Mouse (Mus musculus): ENCODE measurements around the gene Fam192a. TPM values are rescaled to one million over a fixed set of nuclear protein-coding genes. Genes with fewer than 3 reads are reported as not detected.

Fam192a gene
- polyA plus RNA-seq, 1 experiment from 2014 or later, result 75.2 TPM

GRCm38 (mm10) chr8:94524554-94524953 lies 77.2 kb downstream of the Fam192a start:
- WGBS, result 89% methylated on average over 9 of the region's 9 CpGs
- H3K4me2 ChIP-seq, result no peak overlapping the region
- H3K27ac ChIP-seq, result no peak overlapping the region
- H3K4me1 ChIP-seq, result no peaks in the 10 kb centered on the region
- H3K4me3 ChIP-seq, result no peak overlapping the region
- H3K9me3 ChIP-seq, result no peaks in the 10 kb centered on the region
- H3K36me3 ChIP-seq (replicated peaks), result no peaks in the 10 kb centered on the region
- ATAC-seq (replicated peaks), result no peak
- no peaks in the 10 kb centered on the region for H3K27me3 ChIP-seq (replicated peaks)
- H3K9ac ChIP-seq, result no peak overlapping the region

Other genes with a start within 250 kb of the Fam192a start
- 69.3 and 76.4 TPM in 2 replicates for gene Herpud1, start 215.6 kb downstream of the Fam192a start, polyA plus RNA-seq (2015; fragmentation: Nextera tagmentation; extraction: Ambion mirVana)
- 0.45 and 0.52 TPM in 2 replicates for gene Nlrc5, start 167.6 kb downstream of the Fam192a start, polyA plus RNA-seq (2015; fragmentation: Nextera tagmentation; extraction: Ambion mirVana)
- 15.2 and 18.8 TPM in 2 replicates for gene Cpne2, start 69.0 kb downstream of the Fam192a start, polyA plus RNA-seq (2015; fragmentation: Nextera tagmentation; extraction: Ambion mirVana)
- 53.3 and 56.1 TPM in 2 replicates for gene Rspry1, start 60 bp downstream of the Fam192a start, polyA plus RNA-seq (2015; fragmentation: Nextera tagmentation; extraction: Ambion mirVana)
- gene Arl2bp, start 64.6 kb upstream of the Fam192a start, polyA plus RNA-seq (2015; fragmentation: Nextera tagmentation; extraction: Ambion mirVana), result 190 and 202 TPM in 2 replicates
- gene Pllp, start 94.3 kb upstream of the Fam192a start, polyA plus RNA-seq (2015; fragmentation: Nextera tagmentation; extraction: Ambion mirVana), result 1.5 and 1.6 TPM in 2 replicates
- 0.14 TPM in 1 of 2 replicates, not detected in the other for gene Ccl22, start 143.6 kb upstream of the Fam192a start, polyA plus RNA-seq (2015; fragmentation: Nextera tagmentation; extraction: Ambion mirVana)
- 34.2 and 41.3 TPM in 2 replicates for gene Cx3cl1, start 170.0 kb upstream of the Fam192a start, polyA plus RNA-seq (2015; fragmentation: Nextera tagmentation; extraction: Ambion mirVana)
- 0.50 and 0.74 TPM in 2 replicates for gene Ccl17, start 208.5 kb upstream of the Fam192a start, polyA plus RNA-seq (2015; fragmentation: Nextera tagmentation; extraction: Ambion mirVana)
- 56.8 and 58.3 TPM in 2 replicates for gene Coq9, start 236.3 kb upstream of the Fam192a start, polyA plus RNA-seq (2015; fragmentation: Nextera tagmentation; extraction: Ambion mirVana)
- 211 and 217 TPM in 2 replicates for gene Ciapin1, start 236.4 kb upstream of the Fam192a start, polyA plus RNA-seq (2015; fragmentation: Nextera tagmentation; extraction: Ambion mirVana)